Mouse (Mus musculus) olfactory bulb, adult 2 months (tissue): Measurements from ENCODE around the gene Sel1l2.

Source experiments
- CTCF ChIP-seq: fragments of 200-500 bp; IDR thresholded peaks from 2 replicates; pipeline ENCODE4 v1.5.1; 2012; ENCODE audit warnings: low read depth, mild to moderate bottlenecking, low read length, moderate library complexity; ENCODE audit not compliant: insufficient read depth
- POLR2A ChIP-seq: fragments of 200-500 bp; IDR thresholded peaks from 2 replicates; pipeline ENCODE4 v1.6.1; 2012; ENCODE audit warnings: mild to moderate bottlenecking, low read depth, low read length, moderate library complexity; ENCODE audit not compliant: insufficient read depth

DNA sequence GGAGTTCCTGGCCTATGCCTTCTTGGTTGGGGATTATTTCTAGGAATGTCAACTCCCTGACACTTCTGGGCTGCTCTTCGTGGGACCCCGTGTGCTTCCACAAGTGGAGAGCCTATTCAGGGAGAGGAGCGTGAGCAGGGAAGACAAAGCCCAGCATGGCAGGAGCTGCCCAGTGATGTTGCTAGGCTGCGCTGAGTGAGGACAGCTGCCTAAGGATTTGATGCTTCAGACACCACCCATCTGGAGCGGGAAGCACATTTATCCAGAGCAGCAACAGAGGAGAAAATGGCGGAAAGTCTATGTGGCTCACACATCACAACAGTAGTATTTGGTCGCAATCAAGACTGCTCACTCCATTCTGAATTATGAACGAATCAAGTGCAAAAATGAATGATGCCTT is 169.2 kb downstream of the Sel1l2 start:
- TF ChIP-seq CTCF = no peak
- no peak for TF ChIP-seq POLR2A
